Mouse (Mus musculus): Measurements from ENCODE around the gene Gna15. TPM values are rescaled to one million over a fixed set of nuclear protein-coding genes. Genes with fewer than 3 reads are reported as not detected.

Gna15 gene
- polyA plus RNA-seq, 1 experiment from 2014 or later, result 0.84 TPM

DNA sequence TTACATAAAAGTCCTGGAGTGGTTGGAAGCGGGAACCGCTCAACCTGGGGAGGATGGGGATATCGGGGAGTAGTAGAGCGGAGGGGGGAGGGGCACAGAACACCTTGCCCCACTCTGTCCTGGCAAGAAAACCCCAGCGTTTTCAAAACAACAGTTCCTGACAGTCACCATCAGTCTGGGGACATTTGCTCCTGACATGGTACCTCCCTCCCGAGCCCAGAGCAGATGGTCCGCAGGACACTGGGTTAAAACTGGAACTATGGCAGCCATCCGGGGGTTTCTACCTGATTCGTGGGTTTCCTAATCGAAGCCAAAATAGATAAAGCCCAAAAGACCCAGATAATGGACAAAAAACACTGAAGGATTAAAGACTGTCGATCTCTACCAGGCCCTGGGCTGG is 63.1 kb downstream of the Gna15 start:
- Histone ChIP-seq H3K27me3 (replicated peaks; ENCODE audit: control insufficient read depth, insufficient read depth, low read length) (peaks cover 90% of the 10 kb centered on the region), H3K4me2 (ENCODE audit: low read length) (no peak overlapping the region), H3K4me3 (ENCODE audit: low read depth, low read length) (no peak overlapping the region), H3K4me1 (replicated peaks; ENCODE audit: control insufficient read depth, insufficient read depth, low read length) (0 out of 2 replicates have a peak, but pooled peaks cover 3% of the 10 kb centered on the region), H3K9ac (ENCODE audit: low read length) (no peak overlapping the region), H3K36me3 (ENCODE audit: control insufficient read depth, insufficient read depth, low read length) (no peaks in the 10 kb centered on the region), H3K27ac (ENCODE audit: low read depth) (no peak overlapping the region), H3K9me3 (ENCODE audit: control insufficient read depth, low read length) (0 out of 2 replicates have a peak, but pooled peaks cover 2% of the 10 kb centered on the region)
- 39% methylated on average over 11 of the region's 11 CpGs for WGBS
- DNase-seq (ENCODE audit: low spot score) (no peak), ATAC-seq (replicated peaks; ENCODE audit: low FRiP score, low TSS enrichment, low read depth) (no peak)

GRCm38 (mm10) chr10:81460471-81460870 is 63.6 kb downstream of the Gna15 start:
- no peaks in the 10 kb centered on the region for H3K36me3 ChIP-seq (ENCODE audit: control insufficient read depth, insufficient read depth, low read length)
- H3K4me3 ChIP-seq (ENCODE audit: low read depth, low read length), result no peak overlapping the region
- H3K4me1 ChIP-seq (replicated peaks; ENCODE audit: control insufficient read depth, insufficient read depth, low read length), result 0 out of 2 replicates have a peak, but pooled peaks cover 3% of the 10 kb centered on the region
- peaks cover 90% of the 10 kb centered on the region for H3K27me3 ChIP-seq (replicated peaks; ENCODE audit: control insufficient read depth, insufficient read depth, low read length)
- no peak overlapping the region for H3K27ac ChIP-seq (ENCODE audit: low read depth)
- 0 out of 2 replicates have a peak, but pooled peaks cover 2% of the 10 kb centered on the region for H3K9me3 ChIP-seq (ENCODE audit: control insufficient read depth, low read length)
- H3K9ac ChIP-seq (ENCODE audit: low read length), result no peak overlapping the region
- ATAC-seq (replicated peaks; ENCODE audit: low FRiP score, low TSS enrichment, low read depth) (no peak), DNase-seq (ENCODE audit: low spot score) (no peak)
- 41% methylated on average over 20 of the region's 20 CpGs for WGBS
- no peak overlapping the region for H3K4me2 ChIP-seq (ENCODE audit: low read length)

- H3K27ac ChIP-seq (ENCODE audit: low read depth), result no peak overlapping the region
- H3K9me3 ChIP-seq (ENCODE audit: control insufficient read depth, low read length), result 0 out of 2 replicates have a peak, but pooled peaks cover 2% of the 10 kb centered on the region
- H3K9ac ChIP-seq (ENCODE audit: low read length), result no peak overlapping the region
- no peak overlapping the region for H3K4me3 ChIP-seq (ENCODE audit: low read depth, low read length)
- 0 out of 2 replicates have a peak, but pooled peaks cover 3% of the 10 kb centered on the region for H3K4me1 ChIP-seq (replicated peaks; ENCODE audit: control insufficient read depth, insufficient read depth, low read length)
- H3K27me3 ChIP-seq (replicated peaks; ENCODE audit: control insufficient read depth, insufficient read depth, low read length), result peaks cover 90% of the 10 kb centered on the region
- H3K4me2 ChIP-seq (ENCODE audit: low read length), result no peak overlapping the region
- DNase-seq (ENCODE audit: low spot score) (no peak), ATAC-seq (replicated peaks; ENCODE audit: low FRiP score, low TSS enrichment, low read depth) (no peak)
- 64% methylated on average over 21 of the region's 21 CpGs for WGBS
- no peaks in the 10 kb centered on the region for H3K36me3 ChIP-seq (ENCODE audit: control insufficient read depth, insufficient read depth, low read length)
These were observed 64.6 kb downstream of the Gna15 start for GRCm38 (mm10) chr10:81459399-81459798.

DNA sequence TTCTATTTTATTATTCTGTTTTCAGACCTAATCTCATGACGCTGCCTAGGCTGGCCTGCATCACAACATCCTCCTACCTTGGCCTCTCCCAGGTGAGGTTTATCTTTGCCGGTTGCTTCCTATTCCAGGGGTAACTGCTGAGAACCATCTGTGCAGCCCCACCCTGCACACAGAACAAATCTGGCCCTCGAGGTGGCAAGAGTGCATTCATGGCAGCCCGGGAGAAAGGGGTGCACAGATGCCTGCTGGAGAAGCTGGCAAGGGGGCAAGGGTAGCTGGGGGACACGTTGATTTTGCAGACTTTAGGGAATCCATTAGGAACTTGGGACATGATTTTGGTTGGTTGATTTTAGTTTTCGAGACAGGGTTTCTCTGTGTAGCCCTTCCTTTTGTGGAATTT is 65.8 kb downstream of the Gna15 start:
- DNase-seq (ENCODE audit: low spot score) (no peak), ATAC-seq (replicated peaks; ENCODE audit: low FRiP score, low TSS enrichment, low read depth) (no peak)
- no peak overlapping the region for H3K4me2 ChIP-seq (ENCODE audit: low read length)
- no peaks in the 10 kb centered on the region for H3K36me3 ChIP-seq (ENCODE audit: control insufficient read depth, insufficient read depth, low read length)
- 0 out of 2 replicates have a peak, but pooled peaks cover 2% of the 10 kb centered on the region for H3K9me3 ChIP-seq (ENCODE audit: control insufficient read depth, low read length)
- H3K4me3 ChIP-seq (ENCODE audit: low read depth, low read length), result no peak overlapping the region
- no peak overlapping the region for H3K27ac ChIP-seq (ENCODE audit: low read depth)
- WGBS, result 78% methylated on average over 6 of the region's 6 CpGs
- peaks cover 90% of the 10 kb centered on the region for H3K27me3 ChIP-seq (replicated peaks; ENCODE audit: control insufficient read depth, insufficient read depth, low read length)
- H3K4me1 ChIP-seq (replicated peaks; ENCODE audit: control insufficient read depth, insufficient read depth, low read length), result no peaks in the 10 kb centered on the region
- no peak overlapping the region for H3K9ac ChIP-seq (ENCODE audit: low read length)

GRCm38 (mm10) chr10:81457624-81458023 is 66.4 kb downstream of the Gna15 start:
- no peak overlapping the region for H3K27ac ChIP-seq (ENCODE audit: low read depth)
- 0 out of 2 replicates have a peak, but pooled peaks cover 2% of the 10 kb centered on the region for H3K9me3 ChIP-seq (ENCODE audit: control insufficient read depth, low read length)
- no peaks in the 10 kb centered on the region for H3K36me3 ChIP-seq (ENCODE audit: control insufficient read depth, insufficient read depth, low read length)
- DNase-seq (ENCODE audit: low spot score) (no peak), ATAC-seq (replicated peaks; ENCODE audit: low FRiP score, low TSS enrichment, low read depth) (no peak)
- H3K4me3 ChIP-seq (ENCODE audit: low read depth, low read length), result no peak overlapping the region
- no peak overlapping the region for H3K4me2 ChIP-seq (ENCODE audit: low read length)
- peaks cover 90% of the 10 kb centered on the region for H3K27me3 ChIP-seq (replicated peaks; ENCODE audit: control insufficient read depth, insufficient read depth, low read length)
- H3K9ac ChIP-seq (ENCODE audit: low read length), result no peak overlapping the region
- WGBS, result 85% methylated on average over 8 of the region's 8 CpGs
- H3K4me1 ChIP-seq (replicated peaks; ENCODE audit: control insufficient read depth, insufficient read depth, low read length), result no peaks in the 10 kb centered on the region

DNA sequence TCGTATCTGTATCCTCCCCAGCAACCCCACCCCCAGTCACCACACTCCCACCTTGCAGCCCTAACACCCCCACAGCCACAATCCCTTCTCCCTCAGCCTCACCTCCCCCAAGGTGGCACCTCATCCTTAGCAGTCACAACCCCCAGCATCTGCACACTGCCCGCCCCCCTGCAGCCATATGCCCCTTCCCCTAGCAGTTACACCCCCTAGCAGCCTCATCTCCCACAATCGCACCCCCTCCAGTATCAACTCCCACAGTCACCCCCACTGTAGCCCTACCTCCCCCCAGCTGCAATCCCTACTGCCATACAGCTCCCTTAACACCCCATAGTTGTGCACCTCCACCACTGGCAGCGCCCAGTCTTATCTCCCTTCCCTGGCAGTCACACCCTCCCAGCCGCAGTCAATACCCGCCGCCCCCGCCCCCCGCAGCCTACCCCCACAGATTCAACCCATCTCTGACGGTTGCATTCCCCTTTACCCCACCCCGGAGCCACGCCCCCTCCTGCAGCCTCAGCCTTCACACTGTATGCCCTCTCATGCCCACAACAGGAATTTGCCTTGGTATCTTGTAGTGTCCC is 67.0 kb downstream of the Gna15 start:
- Histone ChIP-seq H3K27me3 (replicated peaks; ENCODE audit: control insufficient read depth, insufficient read depth, low read length) (peaks cover 90% of the 10 kb centered on the region), H3K4me3 (ENCODE audit: low read depth, low read length) (no peak overlapping the region), H3K4me1 (replicated peaks; ENCODE audit: control insufficient read depth, insufficient read depth, low read length) (no peaks in the 10 kb centered on the region), H3K9ac (ENCODE audit: low read length) (no peak overlapping the region), H3K4me2 (ENCODE audit: low read length) (no peak overlapping the region), H3K9me3 (ENCODE audit: control insufficient read depth, low read length) (no peaks in the 10 kb centered on the region), H3K36me3 (ENCODE audit: control insufficient read depth, insufficient read depth, low read length) (no peaks in the 10 kb centered on the region), H3K27ac (ENCODE audit: low read depth) (no peak overlapping the region)
- DNase-seq (ENCODE audit: low spot score) (no peak), ATAC-seq (replicated peaks; ENCODE audit: low FRiP score, low TSS enrichment, low read depth) (no peak)
- whole genome bisulfite sequencing, result 52% methylated on average over 12 of the region's 12 CpGs

DNA sequence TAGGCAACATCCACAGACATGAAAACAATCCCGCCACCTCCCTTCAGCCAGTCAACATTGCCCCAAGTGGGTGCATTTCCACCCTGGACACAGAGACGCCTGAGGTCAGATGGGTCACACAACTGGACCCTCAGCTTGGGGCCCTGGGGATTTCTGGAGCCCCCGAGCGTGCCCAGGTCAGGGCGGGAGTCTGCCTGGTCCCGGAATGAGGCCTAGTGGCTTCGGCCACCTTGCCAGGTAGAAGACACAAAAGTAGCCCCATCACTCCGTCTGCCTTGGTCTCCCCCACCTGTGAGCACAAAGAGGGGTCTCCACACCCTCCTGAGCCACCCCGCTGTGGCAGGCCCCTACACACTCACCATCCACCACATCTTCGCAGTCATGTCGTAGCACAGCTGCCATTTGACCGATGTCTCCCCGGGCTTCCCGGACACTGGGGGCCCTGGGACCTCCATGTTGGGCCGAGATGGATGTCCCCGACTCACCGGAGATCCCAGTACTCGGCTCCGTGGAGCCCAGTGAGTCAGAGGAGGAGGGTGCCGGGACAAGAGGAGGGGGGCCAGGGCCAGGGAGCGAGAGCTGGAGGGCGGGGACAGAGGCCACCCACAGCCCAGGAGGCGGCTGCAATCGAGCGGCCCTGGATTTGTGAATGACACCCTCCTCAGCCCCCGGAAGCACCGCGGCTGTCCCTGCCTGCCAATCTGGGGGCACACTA is 68.7 kb downstream of the Gna15 start, which contains the start of gene Nfic:
Gene Nfic, minus strand, starts transcription at position 455 of the 715 bp plus-strand sequence.
- 58% methylated on average over 28 of the region's 28 CpGs for WGBS
- H3K36me3 ChIP-seq (ENCODE audit: control insufficient read depth, insufficient read depth, low read length), result no peaks in the 10 kb centered on the region
- ATAC-seq (replicated peaks; ENCODE audit: low FRiP score, low TSS enrichment, low read depth) (no peak), DNase-seq (ENCODE audit: low spot score) (no peak)
- no peak within 1 kb of the TSS for H3K27ac ChIP-seq (ENCODE audit: low read depth)
- H3K9me3 ChIP-seq (ENCODE audit: control insufficient read depth, low read length), result no peaks in the 10 kb centered on the region
- no peak within 1 kb of the TSS for H3K4me2 ChIP-seq (ENCODE audit: low read length)
- no peak within 1 kb of the TSS for H3K9ac ChIP-seq (ENCODE audit: low read length)
- no peaks in the 10 kb centered on the region for H3K4me1 ChIP-seq (replicated peaks; ENCODE audit: control insufficient read depth, insufficient read depth, low read length)
- peaks cover 87% of the 10 kb centered on the region for H3K27me3 ChIP-seq (replicated peaks; ENCODE audit: control insufficient read depth, insufficient read depth, low read length)
- no peak within 1 kb of the TSS for H3K4me3 ChIP-seq (ENCODE audit: low read depth, low read length)

- H3K36me3 ChIP-seq (ENCODE audit: control insufficient read depth, insufficient read depth, low read length), result no peaks in the 10 kb centered on the region
- H3K4me1 ChIP-seq (replicated peaks; ENCODE audit: control insufficient read depth, insufficient read depth, low read length), result no peaks in the 10 kb centered on the region
- H3K9me3 ChIP-seq (ENCODE audit: control insufficient read depth, low read length), result no peaks in the 10 kb centered on the region
- DNase-seq (ENCODE audit: low spot score) (no peak), ATAC-seq (replicated peaks; ENCODE audit: low FRiP score, low TSS enrichment, low read depth) (no peak)
- no peak overlapping the region for H3K4me3 ChIP-seq (ENCODE audit: low read depth, low read length)
- peaks cover 81% of the 10 kb centered on the region for H3K27me3 ChIP-seq (replicated peaks; ENCODE audit: control insufficient read depth, insufficient read depth, low read length)
- WGBS, result 70% methylated on average over 2 of the region's 2 CpGs
- no peak overlapping the region for H3K9ac ChIP-seq (ENCODE audit: low read length)
- no peak overlapping the region for H3K4me2 ChIP-seq (ENCODE audit: low read length)
- H3K27ac ChIP-seq (ENCODE audit: low read depth), result no peak overlapping the region
These were observed 69.9 kb downstream of the Gna15 start for GRCm38 (mm10) chr10:81454106-81454505.

DNA sequence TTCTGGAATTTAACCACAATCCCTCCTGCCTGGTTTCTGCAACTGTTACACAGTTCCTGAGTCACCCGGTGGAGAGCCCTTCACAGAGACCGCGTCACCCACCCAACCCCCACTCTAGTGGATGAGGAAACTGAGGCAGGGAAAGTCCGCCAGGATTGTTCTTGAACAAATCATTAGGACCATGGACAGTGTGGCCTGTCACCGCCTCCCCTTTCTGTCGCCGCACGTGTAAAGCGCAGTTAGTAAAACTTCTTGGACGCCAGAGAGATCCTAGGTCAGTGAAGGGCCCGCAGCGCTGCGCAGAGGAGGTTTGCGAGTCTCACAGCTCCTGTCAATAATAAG is 71.1 kb downstream of the Gna15 start:
- no peak for DNase-seq (ENCODE audit: low spot score)
- 3% methylated on average over 14 of the region's 14 CpGs for WGBS
- Histone ChIP-seq H3K9me3 (ENCODE audit: control insufficient read depth, low read length) (no peaks in the 10 kb centered on the region), H3K27ac (ENCODE audit: low read depth) (no peak overlapping the region), H3K4me1 (replicated peaks; ENCODE audit: control insufficient read depth, insufficient read depth, low read length) (no peaks in the 10 kb centered on the region), H3K4me3 (ENCODE audit: low read depth, low read length) (no peak overlapping the region), H3K4me2 (ENCODE audit: low read length) (no peak overlapping the region), H3K36me3 (ENCODE audit: control insufficient read depth, insufficient read depth, low read length) (no peaks in the 10 kb centered on the region), H3K27me3 (replicated peaks; ENCODE audit: control insufficient read depth, insufficient read depth, low read length) (peaks cover 77% of the 10 kb centered on the region), H3K9ac (ENCODE audit: low read length) (no peak overlapping the region)
- ATAC-seq (replicated peaks; ENCODE audit: low FRiP score, low TSS enrichment, low read depth), result no peak
